Mouse (Mus musculus): ENCODE measurements around the gene Fam117b. TPM values are rescaled to one million over a fixed set of nuclear protein-coding genes. Genes with fewer than 3 reads are reported as not detected.
A peak's percentile ranks its signal among the peaks of the same experiment; 100 is the strongest.

Fam117b gene
- total RNA-seq, 2 experiments from 2014 or later, result 24.1 to 37.5 TPM

GRCm38 (mm10) chr1:59986626-59987025 is 73.8 kb downstream of the Fam117b start:
- DNase-seq, result no peak

- no peak for DNase-seq
Observed at GRCm38 (mm10) chr1:59987399-59988040, 74.7 kb downstream of the Fam117b start.

- DNase-seq, result no peak
Observed at GRCm38 (mm10) chr1:59995646-59996045, 82.8 kb downstream of the Fam117b start.

DNA sequence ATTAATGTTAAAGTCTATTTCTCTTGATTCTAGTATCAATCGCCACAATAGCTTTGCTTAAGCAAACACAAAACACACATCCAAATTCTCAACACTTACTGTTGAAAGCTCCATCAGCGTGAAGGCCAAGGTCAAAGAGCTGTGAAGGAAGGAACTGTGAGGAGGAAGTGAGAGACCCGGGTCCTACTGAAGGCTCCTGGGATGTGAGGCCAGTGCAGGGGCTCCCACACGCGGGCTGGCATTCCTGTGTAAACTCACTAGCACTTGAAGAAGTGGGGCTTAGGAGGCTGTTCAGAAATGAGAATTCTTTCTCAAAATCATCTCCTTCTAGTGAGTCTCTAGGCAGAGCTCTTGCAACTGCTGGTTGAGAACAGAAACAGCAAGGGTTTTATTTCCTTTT is 84.5 kb downstream of the Fam117b start:
- peak in 1 of 2 experiments; percentile 28 for DNase-seq

DNA sequence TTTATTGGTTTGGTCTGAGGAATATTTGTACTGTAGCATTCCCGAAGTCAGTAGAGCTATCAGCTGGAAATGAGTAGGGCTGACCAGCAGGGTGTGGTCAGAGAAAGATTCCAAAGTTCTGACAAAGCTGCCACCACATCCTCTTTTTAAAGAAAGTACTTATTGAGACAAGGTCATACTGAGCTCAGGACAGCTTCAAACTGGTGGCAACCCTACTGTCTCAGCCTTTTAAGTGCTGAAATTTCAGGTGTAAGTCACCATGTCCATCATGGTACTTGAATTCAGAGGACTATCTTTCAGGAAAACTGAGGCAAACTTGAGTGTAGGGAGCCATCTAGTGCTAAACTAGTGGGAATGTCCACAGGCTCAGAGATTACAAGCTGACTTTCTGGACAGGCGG is 87.5 kb downstream of the Fam117b start:
- peak; percentile 42 to 45 for DNase-seq

- no peak for DNase-seq
Observed at GRCm38 (mm10) chr1:60007337-60007736, 94.5 kb downstream of the Fam117b start.

DNA sequence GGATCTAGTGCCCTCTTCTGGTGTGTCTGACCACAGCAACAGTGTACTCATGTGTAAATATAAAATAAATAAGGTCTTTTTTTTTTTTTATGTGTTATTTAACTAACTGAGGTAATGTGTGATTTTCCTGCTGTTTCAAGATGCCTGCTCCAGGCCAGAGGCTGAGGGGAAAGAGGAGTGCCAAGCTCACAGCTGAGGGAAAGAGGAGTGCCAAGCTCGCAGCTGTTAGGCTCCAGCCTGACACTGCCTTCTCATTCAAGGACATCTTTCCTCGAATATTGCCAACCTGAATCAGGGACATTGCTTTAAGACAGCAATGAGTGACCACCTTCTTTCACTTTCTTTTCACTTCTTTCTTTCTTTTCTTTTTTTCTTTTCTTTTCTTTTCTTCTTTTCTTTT is 95.9 kb downstream of the Fam117b start:
- peak in 1 of 2 experiments; percentile 33 for DNase-seq

GRCm38 (mm10) chr1:60013779-60014178 is 101.0 kb downstream of the Fam117b start:
- no peak for DNase-seq

- DNase-seq, result no peak
Observed at GRCm38 (mm10) chr1:60015511-60015910, 102.7 kb downstream of the Fam117b start.

- peak; percentile 53 to 71 for DNase-seq
Observed at GRCm38 (mm10) chr1:60016136-60016611, 103.4 kb downstream of the Fam117b start.

DNA sequence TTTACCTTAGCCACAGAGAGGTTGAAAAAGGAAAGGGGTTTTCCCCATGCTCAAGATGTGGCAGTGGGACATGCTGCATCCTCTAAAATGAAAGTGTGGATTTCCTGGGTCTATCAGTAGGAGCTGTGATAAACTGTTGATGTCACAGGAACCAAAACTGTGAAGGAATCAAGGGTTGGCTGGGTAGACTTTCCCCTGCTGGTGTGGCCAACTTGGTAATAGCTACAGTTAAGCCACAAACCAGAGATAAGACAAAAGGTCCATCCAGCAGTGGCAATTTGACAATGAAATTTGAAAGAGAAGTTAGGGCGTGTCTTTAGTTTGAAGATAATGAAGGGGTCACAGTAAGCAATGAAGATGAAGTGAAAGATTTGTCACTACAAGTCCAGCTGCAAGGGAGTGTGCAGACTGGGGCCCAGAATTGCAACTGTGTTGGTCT is 104.2 kb downstream of the Fam117b start:
- no peak for DNase-seq

Other genes with a start within 250 kb of the Fam117b start
- 10 to 100 TPM; 57.6 to 67.6 TPM for gene Sumo1, start 242.2 kb upstream of the Fam117b start, total RNA-seq (2021)
- 10 to 100 TPM; 30.1 to 33.1 TPM for gene Nop58, start 228.0 kb upstream of the Fam117b start, total RNA-seq (2021)
- 10 to 100 TPM; 39.7 to 44.5 TPM for gene Bmpr2, start 149.6 kb upstream of the Fam117b start, total RNA-seq (2021)
- under 1 TPM; 0.40 to 0.44 TPM for gene Ica1l, start 130.2 kb downstream of the Fam117b start, total RNA-seq (2021)
- 1 to 10 TPM; 5.5 to 6.6 TPM for gene Carf, start 185.2 kb downstream of the Fam117b start, total RNA-seq (2021)
- gene Wdr12, start 185.6 kb downstream of the Fam117b start, total RNA-seq (2021), result 10 to 100 TPM; 11.0 to 12.6 TPM